Comparison of ENCODE assay signal across 18 mouse cellular contexts in the genomic region with DNA sequence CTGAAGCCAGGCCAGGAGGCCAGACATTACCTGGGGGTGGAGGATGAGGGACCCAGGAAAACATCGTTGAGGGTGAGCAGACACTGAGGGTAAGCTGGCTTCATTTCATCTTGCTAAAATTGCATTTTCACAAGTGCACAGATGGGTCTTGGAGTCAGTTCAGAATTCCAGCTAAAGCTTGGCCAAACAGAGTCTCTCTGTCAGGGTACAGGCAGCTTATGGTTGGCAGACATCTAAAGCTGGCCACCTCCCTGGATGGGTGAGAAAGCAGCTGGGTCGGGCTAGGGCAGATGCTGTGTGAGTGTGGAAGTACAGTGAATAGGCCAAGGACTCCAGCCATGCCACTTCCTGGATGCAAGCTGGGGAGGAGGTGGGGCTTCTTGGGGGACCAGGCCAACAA. TPM values are rescaled to one million over a fixed set of nuclear protein-coding genes. Genes with fewer than 3 reads are reported as not detected.
DNase-seq lines count a peak whose midpoint lies in the region; TF ChIP-seq lines count a peak whose summit lies in the region.
"Had no signal": no experiment of that assay in that cellular context is flagged by ENCODE, and none has a peak within 500 bp of the region (broad histone marks: within the 10 kb centered on the region; RNA-seq: fewer than 3 reads in every experiment).

No protein-coding gene starts in this region.

- H3K27ac ChIP-seq in kidney, adult 2 months (ENCODE audit: insufficient read depth, low read depth, low read length), result no peak overlapping the region
- H3K27ac ChIP-seq: embryonic facial prominence, embryonic 12.5 days; liver, embryonic 12.5 days; lung, embryonic 15.5 days had no signal

- TF ChIP-seq CTCF in kidney, adult 2 months (conservative IDR thresholded peaks at IDR 0.05; ENCODE audit: insufficient read depth, insufficient read length, low read depth, low read length), result no peak

- DNase-seq in cerebellum, postnatal 10 days, result peak; percentile 80 to 82
- DNase-seq in cerebellum, adult 11 months, result no peak
- peak; percentile 26 for DNase-seq in kidney, adult 2 months
- no peak for DNase-seq in kidney, postnatal 4 days
- peak; percentile 64 to 80 for DNase-seq in right cerebral cortex, postnatal 10 days (ENCODE audit: low spot score in 2 of 2)
- no peak for DNase-seq in right cerebral cortex, postnatal 36 days (ENCODE audit: low spot score in 2 of 2)
- no peak for DNase-seq in MN1 (ENCODE audit: low spot score)
- no peak for DNase-seq in lung, postnatal 36 days
- DNase-seq: gastrocnemius, postnatal 25 days; heart, postnatal 10 days; kidney, adult 8-10 months; kidney, postnatal 36 days; right cerebral cortex, adult 18-20 months had no signal

- no peaks in the 10 kb centered on the region for H3K27me3 ChIP-seq in kidney, adult 2 months (replicated peaks; ENCODE audit: control insufficient read depth, insufficient read depth, low read length)
- H3K27me3 ChIP-seq: embryonic facial prominence, embryonic 12.5 days; liver, embryonic 12.5 days; lung, embryonic 15.5 days; Patski had no signal

- peaks cover 30% of the 10 kb centered on the region for H3K4me1 ChIP-seq in kidney, adult 2 months (ENCODE audit: control insufficient read depth, insufficient read depth, low read length)
- H3K4me1 ChIP-seq: lung, embryonic 15.5 days had no signal

- WGBS in kidney, adult 2 months, result 50% methylated on average over 2 of the region's 2 CpGs

- H3K36me3 ChIP-seq in kidney, adult 2 months (ENCODE audit: control insufficient read depth, insufficient read depth, low read length), result no peaks in the 10 kb centered on the region
- H3K36me3 ChIP-seq: embryonic facial prominence, embryonic 12.5 days; liver, embryonic 12.5 days; lung, embryonic 15.5 days had no signal

- TF ChIP-seq POLR2A in kidney, adult 2 months (IDR thresholded peaks at IDR 0.05; ENCODE audit: low read depth, low read length), result no peak

- no peak overlapping the region for H3K4me3 ChIP-seq in kidney, adult 2 months (ENCODE audit: insufficient read depth, low read depth, low read length)
- H3K4me3 ChIP-seq: embryonic facial prominence, embryonic 12.5 days; liver, embryonic 12.5 days; lung, embryonic 15.5 days; megakaryocyte, embryonic 14.5 days had no signal

RNA-seq across cellular contexts. Expression of a gene that starts 4.7 kb away (rescaled TPM):
- polyA plus RNA-seq in kidney, adult 2 months (2012; rRNA removed), result 253 and 260 TPM in 2 replicates

RNA-seq across cellular contexts. Expression of a gene that starts 28.6 kb away (rescaled TPM):
- polyA plus RNA-seq in kidney, adult 2 months (2012; rRNA removed), result 131 and 170 TPM in 2 replicates

Comparison
In these comparisons a context has a peak if more than half of its experiments do, and no peak if none do; other contexts are left out.
1. DNase-seq: peak in cerebellum, postnatal 10 days (2 of 2), kidney, adult 2 months (single experiment) and right cerebral cortex, postnatal 10 days (2 of 2); none in cerebellum, adult 11 months (single experiment), kidney, postnatal 4 days (0 of 2), right cerebral cortex, postnatal 36 days (0 of 2), MN1 (single experiment) and lung, postnatal 36 days (single experiment).